Mouse (Mus musculus) E14TG2a.4 (cell line): ENCODE measurements at regions not wholly inside any gene's neighbourhood (a gene's known extent, or its start where the extent isn't known, plus 50 kb on each side); places are given as distances from the start of the nearest gene placed in this dataset.

Experiments used
- CTCF ChIP-seq: conservative IDR thresholded peaks from 2 replicates; pipeline ENCODE4 v1.5.1; 2014; ENCODE audit warnings: low read length
- NANOG ChIP-seq: IDR thresholded peaks from 2 replicates; pipeline ENCODE4 v1.6.1; 2014; ENCODE audit warnings: borderline replicate concordance, low read length, mixed read lengths
- POU5F1 ChIP-seq: IDR thresholded peaks from 2 replicates; pipeline ENCODE4 v1.6.1; 2014; ENCODE audit warnings: low read length, borderline replicate concordance

- TF ChIP-seq CTCF = no peak
- TF ChIP-seq POU5F1 = no peak
- no peak for TF ChIP-seq NANOG
Measured at GRCm38 (mm10) chr15:59167937-59168659, 279.0 kb downstream of the Gm49356 start.
